Mouse (Mus musculus) cerebellum, adult 2 months (tissue): ENCODE data around the gene Dnah17. TPM values are rescaled to one million over a fixed set of nuclear protein-coding genes. Genes with fewer than 3 reads are reported as not detected.

Source experiments
- DNase-seq, 2 experiments: peaks; one replicate each; pipeline ENCODE4 v3.0.0; 2021
- H3K27ac ChIP-seq: fragments of 200-500 bp; 2 replicates; pipeline ENCODE4 v1.5.1; 2012; ENCODE audit warnings: low read length, control low read depth, inconsistent platforms; ENCODE audit not compliant: insufficient read depth
- H3K27me3 ChIP-seq: fragments of 200-500 bp; 2 replicates; pipeline ENCODE4 v1.6.1; 2012; ENCODE audit warnings: inconsistent platforms, mild to moderate bottlenecking, low read length, moderate library complexity; ENCODE audit not compliant: control insufficient read depth, insufficient read depth
- H3K4me1 ChIP-seq: fragments of 200-500 bp; 2 replicates; pipeline ENCODE4 v1.6.1; 2011; ENCODE audit warnings: low read length; ENCODE audit not compliant: control insufficient read depth, insufficient read depth
- H3K4me3 ChIP-seq: fragments of 200-500 bp; replicated peaks from 2 replicates; pipeline ENCODE3; 2011; ENCODE audit warnings: mild to moderate bottlenecking, low read depth, low read length, control low read depth; ENCODE audit not compliant: insufficient read depth
- CTCF ChIP-seq: fragments of 200-500 bp; IDR thresholded peaks from 2 replicates; pipeline ENCODE4 v1.5.1; 2011; ENCODE audit warnings: low read depth, mild to moderate bottlenecking, control low read depth, low read length, moderate library complexity, borderline replicate concordance; ENCODE audit not compliant: insufficient read depth
- POLR2A ChIP-seq: fragments of 200-500 bp; IDR thresholded peaks from 2 replicates; pipeline ENCODE4 v1.6.1; 2011; ENCODE audit warnings: low read length, control low read depth, borderline replicate concordance; ENCODE audit not compliant: insufficient read depth
- WGBS: fragments of 180-500 bp; shearing (Covaris S2); methylation state at CpG from one replicate; pipeline ENCODE4 v1.1.7; 2018; 5-methylcytosine and 5-hydroxymethylcytosine counted together
- polyA plus RNA-seq: library from polyadenylated mRNA; depleted of rRNA; stranded (reverse); fragments of >200 nt; gene quantifications from 2 replicates; pipeline ENCODE4 v1.2.3, GENCODE M21; 2012; rRNA removed

Dnah17 gene
- polyA plus RNA-seq, 1 experiment, result 0.07 TPM

DNA sequence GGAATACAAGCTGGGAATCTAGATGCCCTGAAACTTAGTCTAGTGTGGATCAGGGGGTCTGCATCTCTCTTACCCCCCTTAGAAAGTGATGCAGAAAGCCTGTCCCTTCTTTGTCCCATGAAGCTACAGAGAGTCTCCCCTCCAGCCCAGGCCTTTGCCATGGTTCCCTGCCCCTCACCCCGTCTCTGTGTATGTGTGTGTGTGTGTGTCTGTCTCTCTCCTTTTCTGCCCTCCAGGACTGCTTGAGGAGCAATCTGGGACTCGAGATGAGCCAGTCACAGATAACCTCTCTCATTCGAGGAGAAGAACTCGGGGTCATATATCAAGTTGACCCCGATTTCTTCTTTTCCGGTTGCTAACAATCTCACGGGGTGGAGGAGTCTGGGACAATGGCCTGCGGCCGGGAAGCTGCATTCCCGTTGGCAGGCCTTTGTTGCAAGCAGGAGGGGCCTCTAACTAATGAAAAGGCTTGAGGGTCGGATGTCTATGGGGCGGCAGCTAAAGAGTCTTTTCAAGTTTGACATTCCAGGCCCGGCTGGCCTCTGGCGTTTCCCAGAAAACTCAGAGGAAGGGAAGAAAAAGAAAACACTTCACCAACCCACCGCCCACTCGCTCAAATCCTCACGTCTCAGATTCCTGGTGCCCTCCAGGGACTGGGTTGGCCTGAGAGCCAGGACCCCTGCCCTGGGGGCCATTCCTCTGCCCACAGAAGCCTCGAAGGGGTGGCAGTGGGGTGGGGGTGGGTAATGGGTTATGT is 155.0 kb downstream of the Dnah17 start:
- H3K4me1 ChIP-seq, result peaks cover 9% of the 10 kb centered on the region
- no peak for TF ChIP-seq POLR2A
- no peak for TF ChIP-seq CTCF
- no peak overlapping the region for H3K4me3 ChIP-seq
- no peaks in the 10 kb centered on the region for H3K27me3 ChIP-seq
- H3K27ac ChIP-seq, result no peak overlapping the region
- 53% methylated on average over 18 of the region's 18 CpGs for WGBS
- no peak for DNase-seq

DNA sequence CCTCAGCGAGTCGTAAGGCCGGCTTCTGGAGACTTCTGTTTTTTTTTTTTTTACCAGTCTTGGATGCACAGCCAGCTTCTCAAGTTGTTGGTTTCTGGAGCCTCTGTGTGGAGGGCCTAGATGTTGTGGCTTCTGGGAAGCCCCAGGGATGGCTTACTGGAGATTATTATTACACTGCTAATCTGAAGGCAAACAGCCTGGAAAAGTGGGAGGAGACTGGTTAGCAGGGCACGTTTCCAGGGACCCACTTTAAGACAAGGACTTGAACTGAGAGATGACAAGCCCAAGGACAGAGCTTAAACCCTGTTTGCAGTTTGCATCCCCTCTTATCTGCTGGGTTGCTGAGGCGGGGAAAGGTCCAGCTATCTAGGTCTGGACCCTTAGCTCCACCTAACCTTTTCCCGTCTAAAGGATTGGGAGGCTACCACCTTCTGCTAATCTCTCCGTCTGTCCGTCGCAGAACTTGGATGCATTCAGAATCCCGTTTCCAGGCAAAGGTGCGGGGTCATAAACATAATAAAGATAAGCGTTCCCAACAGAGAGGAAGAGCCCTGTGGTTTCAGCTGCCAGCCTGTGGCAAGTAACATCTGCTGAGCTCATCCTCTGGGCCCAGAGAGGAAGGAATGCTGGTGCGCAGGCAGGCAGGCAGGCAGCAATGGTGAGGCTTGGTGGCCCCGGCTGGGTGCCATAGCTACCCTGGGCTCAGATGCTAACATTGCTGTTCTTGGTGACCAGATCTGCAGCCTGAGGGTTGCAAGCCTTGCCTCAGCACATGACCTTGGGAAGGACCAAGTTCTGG is 155.9 kb downstream of the Dnah17 start:
- Histone ChIP-seq H3K4me1 (peaks cover 9% of the 10 kb centered on the region), H3K27me3 (no peaks in the 10 kb centered on the region), H3K4me3 (no peak overlapping the region), H3K27ac (no peak overlapping the region)
- 55% methylated on average over 14 of the region's 14 CpGs for WGBS
- no peak for DNase-seq
- TF ChIP-seq POLR2A, result no peak

DNA sequence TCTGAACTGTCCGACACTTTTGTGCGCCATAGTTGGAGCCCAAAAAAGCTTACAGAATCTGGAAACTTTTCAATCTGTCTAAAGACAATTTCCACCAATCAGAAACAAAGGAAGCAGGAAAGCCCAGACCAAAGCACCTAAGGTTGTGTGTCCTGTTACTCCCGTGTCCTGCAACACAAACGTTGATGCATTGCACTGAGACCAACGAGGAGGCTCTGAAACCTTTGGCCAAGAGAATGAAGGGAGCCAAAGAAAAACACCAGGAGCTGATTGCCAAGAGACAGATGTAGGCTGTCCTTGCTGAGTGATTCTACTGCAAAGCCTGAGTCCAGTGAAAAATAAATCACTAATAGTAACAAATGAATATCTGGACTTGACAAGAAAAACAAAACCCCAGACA is 156.9 kb downstream of the Dnah17 start:
- no peak for DNase-seq
- TF ChIP-seq CTCF (no peak), POLR2A (no peak)
- no peaks in the 10 kb centered on the region for H3K27me3 ChIP-seq
- H3K27ac ChIP-seq, result no peak overlapping the region
- peaks cover 9% of the 10 kb centered on the region for H3K4me1 ChIP-seq
- WGBS, result 47% methylated on average over 5 of the region's 5 CpGs
- H3K4me3 ChIP-seq, result no peak overlapping the region

DNA sequence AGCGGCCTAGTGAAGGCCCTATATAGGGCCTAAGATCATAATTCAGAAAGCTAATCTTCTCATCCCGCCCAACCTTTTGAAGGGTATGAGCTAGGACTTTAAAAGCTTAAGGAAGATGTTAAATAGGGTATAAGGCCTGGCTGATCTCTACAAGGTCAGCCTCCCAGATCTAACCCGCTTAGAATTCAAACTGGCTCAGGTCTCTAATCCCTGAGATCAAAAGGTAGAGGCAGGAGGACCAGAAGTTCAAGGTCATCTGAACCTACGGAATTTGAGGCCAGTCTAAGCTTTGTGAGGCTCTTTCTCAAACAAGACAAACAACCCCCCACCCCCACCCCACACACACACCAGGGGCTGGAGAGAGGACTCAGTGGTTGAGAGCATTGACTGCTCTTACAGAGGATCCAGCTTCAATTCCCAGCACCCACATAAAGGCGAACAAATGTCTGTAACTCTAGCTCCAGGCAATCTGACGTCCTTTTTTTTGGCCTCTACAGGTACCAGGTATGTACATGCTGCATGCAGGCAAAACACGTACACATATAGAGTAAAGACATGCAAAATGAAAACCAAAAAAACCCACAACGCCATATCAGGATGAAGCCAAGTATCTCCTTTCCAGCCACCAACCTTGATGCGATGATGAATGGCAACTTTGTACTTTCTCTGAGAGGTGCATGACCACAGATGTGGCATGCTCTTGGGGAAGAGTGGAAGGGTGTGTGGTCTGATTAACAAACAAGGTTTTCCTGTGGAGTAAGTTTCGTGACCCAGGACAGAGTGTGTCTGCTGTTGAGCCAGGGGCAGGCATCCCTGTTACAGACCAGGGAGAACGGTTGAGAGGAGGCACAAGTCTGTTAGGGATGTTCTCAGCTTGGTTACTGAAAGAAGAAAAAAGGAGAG is 157.5 kb downstream of the Dnah17 start:
- Histone ChIP-seq H3K4me1 (peaks cover 9% of the 10 kb centered on the region), H3K27ac (no peak overlapping the region), H3K27me3 (no peaks in the 10 kb centered on the region), H3K4me3 (no peak overlapping the region)
- WGBS, result 91% methylated on average over 11 of the region's 11 CpGs
- no peak for TF ChIP-seq CTCF
- no peak for TF ChIP-seq POLR2A
- no peak for DNase-seq

Other genes starting within 250 kb of the Dnah17 start
- 1.6 and 2.1 TPM in 2 replicates for gene Socs3, start 160.6 kb downstream of the Dnah17 start, polyA plus RNA-seq
- 70.5 and 76.5 TPM in 2 replicates for gene Pgs1, start 144.3 kb downstream of the Dnah17 start, polyA plus RNA-seq
- gene Cyth1, start 118.0 kb upstream of the Dnah17 start, polyA plus RNA-seq, result 89.8 and 93.9 TPM in 2 replicates
- 33.6 and 33.8 TPM in 2 replicates for gene Usp36, start 159.6 kb upstream of the Dnah17 start, polyA plus RNA-seq
- 0.21 and 0.49 TPM in 2 replicates for gene Cep295nl, start 211.9 kb upstream of the Dnah17 start, polyA plus RNA-seq
- 119 and 137 TPM in 2 replicates for gene Timp2, start 225.1 kb upstream of the Dnah17 start, polyA plus RNA-seq